In genomic region chr19:15516566-15517305, GRCm38 (mm10) we compare ENCODE assay signal across 9 mouse cellular contexts.
DNase-seq lines count a peak whose midpoint lies in the region; ATAC-seq and TF ChIP-seq lines count a peak whose summit lies in the region.
"Had no signal": no experiment of that assay in that cellular context is flagged by ENCODE, and none has a peak within 500 bp of the region (broad histone marks: within the 10 kb centered on the region; RNA-seq: fewer than 3 reads in every experiment).

No protein-coding gene starts in this region.

- H3K36me3 ChIP-seq in heart, postnatal 0 days (replicated peaks; ENCODE audit: control insufficient read depth, insufficient read depth, low read length): no peaks in the 10 kb centered on the region
- no peaks in the 10 kb centered on the region for H3K36me3 ChIP-seq in forebrain, embryonic 15.5 days
- H3K36me3 ChIP-seq in thymus, adult 2 months (ENCODE audit: control insufficient read depth, insufficient read depth, low read length): no peaks in the 10 kb centered on the region
- H3K36me3 ChIP-seq: liver, embryonic 15.5 days had no signal

- WGBS in heart, postnatal 0 days: 16% methylated on average over 17 of the region's 17 CpGs
- whole genome bisulfite sequencing in forebrain, embryonic 15.5 days: 50% methylated on average over 17 of the region's 17 CpGs
- 54% methylated on average over 17 of the region's 17 CpGs for WGBS in thymus, adult 2 months

- no peak for TF ChIP-seq EP300 in heart, postnatal 0 days (IDR thresholded peaks at IDR 0.05; ENCODE audit: low read depth)

- H3K4me1 ChIP-seq in heart, postnatal 0 days (ENCODE audit: control insufficient read depth, insufficient read depth): no peaks in the 10 kb centered on the region
- H3K4me1 ChIP-seq in forebrain, embryonic 15.5 days: peaks cover 11% of the 10 kb centered on the region
- H3K4me1 ChIP-seq in thymus, adult 2 months (replicated peaks; ENCODE audit: control insufficient read depth, insufficient read depth, low read length): no peaks in the 10 kb centered on the region
- H3K4me1 ChIP-seq: liver, embryonic 15.5 days had no signal

- DNase-seq in heart, postnatal 0 days (ENCODE audit: low spot score): no peak
- no peak for DNase-seq in heart, postnatal 36 days
- DNase-seq in ZHBTc4 (ENCODE audit: low read depth, low spot score): peak; percentile 22
- DNase-seq in left cerebral cortex, postnatal 36 days (ENCODE audit: low spot score in 2 of 2): peak; percentile 18 to 41
- DNase-seq in thymus, adult 18-20 months: no peak
- DNase-seq in thymus, adult 2 months: no peak

- no peak overlapping the region for H3K9ac ChIP-seq in heart, postnatal 0 days (replicated peaks; ENCODE audit: low read depth, low read length)
- H3K9ac ChIP-seq in forebrain, embryonic 15.5 days (replicated peaks): no peak overlapping the region
- H3K9ac ChIP-seq: liver, embryonic 15.5 days had no signal

- ATAC-seq in heart, postnatal 0 days (ENCODE audit: insufficient read depth, low read depth): no peak
- ATAC-seq in forebrain, embryonic 15.5 days (replicated peaks): peak; percentile 53; the same call in 1 of the 2 replicates
- no peak for ATAC-seq in inflammation-experienced regulatory T-cells, adult 6 months

- 0 out of 2 replicates have a peak overlapping the region, but pooled peaks have one; percentile 0 for H3K4me3 ChIP-seq in heart, postnatal 0 days (ENCODE audit: low read depth, low read length)
- no peak overlapping the region for H3K4me3 ChIP-seq in forebrain, embryonic 15.5 days
- H3K4me3 ChIP-seq in thymus, adult 2 months (ENCODE audit: control insufficient read depth, insufficient read depth, low read length): no peak overlapping the region
- H3K4me3 ChIP-seq: liver, embryonic 15.5 days had no signal

- H3K9me3 ChIP-seq in heart, postnatal 0 days (replicated peaks; ENCODE audit: control insufficient read depth, low read length): no peaks in the 10 kb centered on the region
- H3K9me3 ChIP-seq in forebrain, embryonic 15.5 days: no peaks in the 10 kb centered on the region
- H3K9me3 ChIP-seq: liver, embryonic 15.5 days had no signal

- H3K4me2 ChIP-seq in heart, postnatal 0 days (ENCODE audit: low read depth, low read length): peak overlapping the region; percentile 32
- H3K4me2 ChIP-seq in forebrain, embryonic 15.5 days (replicated peaks): peak overlapping the region; percentile 3; the same call in 1 of the 2 replicates
- H3K4me2 ChIP-seq: liver, embryonic 15.5 days had no signal

- no peak for TF ChIP-seq POLR2A in thymus, adult 2 months (IDR thresholded peaks at IDR 0.05; ENCODE audit: control insufficient read depth, extremely low read depth, insufficient read depth, low read length, poor library complexity)

- no peak for TF ChIP-seq CTCF in heart, postnatal 0 days (IDR thresholded peaks at IDR 0.05; ENCODE audit: low read depth)
- TF ChIP-seq CTCF in thymus, adult 2 months (IDR thresholded peaks at IDR 0.05; ENCODE audit: borderline replicate concordance, control insufficient read depth, extremely low read depth, insufficient read depth, low read length, poor library complexity): no peak

- H3K27me3 ChIP-seq in heart, postnatal 0 days (ENCODE audit: control insufficient read depth, insufficient read depth, low read length): no peaks in the 10 kb centered on the region
- H3K27me3 ChIP-seq in forebrain, embryonic 15.5 days: no peaks in the 10 kb centered on the region
- H3K27me3 ChIP-seq in thymus, adult 2 months (ENCODE audit: control insufficient read depth, insufficient read depth, low read length): no peaks in the 10 kb centered on the region
- H3K27me3 ChIP-seq: liver, embryonic 15.5 days had no signal

- no peak overlapping the region for H3K27ac ChIP-seq in heart, postnatal 0 days (ENCODE audit: low read depth)
- no peak overlapping the region for H3K27ac ChIP-seq in forebrain, embryonic 15.5 days (replicated peaks)
- no peak overlapping the region for H3K27ac ChIP-seq in thymus, adult 2 months (ENCODE audit: control insufficient read depth, insufficient read depth, low read length)
- H3K27ac ChIP-seq: liver, embryonic 15.5 days had no signal

- intact Hi-C loops in heart, postnatal 36 days (cut with DNase I): no loop called here
- intact Hi-C loops in left cerebral cortex, postnatal 36 days (cut with DNase I): no loop called here

Comparison
In these comparisons a context has a peak if more than half of its experiments do, and no peak if none do; other contexts are left out.
1. DNase-seq: peak in ZHBTc4 (single experiment) and left cerebral cortex, postnatal 36 days (2 of 2); none in heart, postnatal 0 days (single experiment), heart, postnatal 36 days (0 of 2), thymus, adult 18-20 months (0 of 2) and thymus, adult 2 months (single experiment).